In genomic region chr17:34645256-34645829, GRCm38 (mm10) we compare ENCODE assay signal across 8 mouse cellular contexts. TPM values are rescaled to one million over a fixed set of nuclear protein-coding genes. Genes with fewer than 3 reads are reported as not detected.
DNase-seq lines count a peak whose midpoint lies in the region; ATAC-seq and TF ChIP-seq lines count a peak whose summit lies in the region.

No protein-coding gene starts in this region.

- no peak for DNase-seq in CH12.LX (ENCODE audit: extremely low read depth)
- DNase-seq in liver, embryonic 13.5 days, result no peak
- DNase-seq in spleen, adult 12 weeks (ENCODE audit: low spot score), result no peak
- no peak for DNase-seq in right cerebral cortex, postnatal 14 days

- no peak overlapping the region for H3K27ac ChIP-seq in CH12.LX (ENCODE audit: insufficient read depth, low read depth)
- H3K27ac ChIP-seq in forebrain, embryonic 12.5 days, result peak overlapping the region; percentile 75; the same call in 1 of the 2 replicates
- H3K27ac ChIP-seq in liver, embryonic 13.5 days, result peak overlapping the region; percentile 72

- peak overlapping the region; percentile 87 for H3K4me3 ChIP-seq in erythroblast, embryonic 14.5 days (replicated peaks)
- H3K4me3 ChIP-seq in CH12.LX (replicated peaks in 1 of 3; ENCODE audit: low read depth in 2 of 3, low read length in 2 of 3, poor library complexity in 1 of 3), result peak overlapping the region; percentile 65 to 80 (median 76)
- peak overlapping the region; percentile 54 for H3K4me3 ChIP-seq in forebrain, embryonic 12.5 days (replicated peaks)
- peak overlapping the region; percentile 94 for H3K4me3 ChIP-seq in liver, embryonic 13.5 days (replicated peaks)

- TF ChIP-seq RAD21 in CH12.LX (IDR thresholded peaks at IDR 0.05; ENCODE audit: low read depth, low read length), result no peak

- H3K27me3 ChIP-seq in erythroblast, embryonic 14.5 days (ENCODE audit: control insufficient read depth), result peaks cover 17% of the 10 kb centered on the region
- H3K27me3 ChIP-seq in CH12.LX (replicated peaks), result peaks cover 35% of the 10 kb centered on the region
- H3K27me3 ChIP-seq in forebrain, embryonic 12.5 days, result no peaks in the 10 kb centered on the region
- H3K27me3 ChIP-seq in liver, embryonic 13.5 days, result peaks cover 11% of the 10 kb centered on the region; the same call in 1 of the 2 replicates

- peaks cover 41% of the 10 kb centered on the region for H3K4me1 ChIP-seq in erythroblast, embryonic 14.5 days (ENCODE audit: control insufficient read depth)
- H3K4me1 ChIP-seq in CH12.LX (ENCODE audit: control insufficient read depth in 1 of 2, insufficient read depth in 2 of 2), result peaks cover 16 to 54% of the 10 kb centered on the region in 2 experiments
- H3K4me1 ChIP-seq in forebrain, embryonic 12.5 days, result peaks cover 45% of the 10 kb centered on the region
- peaks cover 41% of the 10 kb centered on the region for H3K4me1 ChIP-seq in liver, embryonic 13.5 days (replicated peaks)

- no peak for TF ChIP-seq CTCF in CH12.LX (conservative IDR thresholded peaks at IDR 0.05 in 1 of 2, IDR thresholded peaks at IDR 0.05 in 1 of 2; ENCODE audit: low read depth in 2 of 2, low read length in 2 of 2)

- H3K9me3 ChIP-seq in erythroblast, embryonic 14.5 days (ENCODE audit: control insufficient read depth, low read length), result no peaks in the 10 kb centered on the region
- no peaks in the 10 kb centered on the region for H3K9me3 ChIP-seq in CH12.LX (replicated peaks; ENCODE audit: low read length)
- no peaks in the 10 kb centered on the region for H3K9me3 ChIP-seq in forebrain, embryonic 12.5 days
- no peaks in the 10 kb centered on the region for H3K9me3 ChIP-seq in liver, embryonic 13.5 days (replicated peaks)

- no peak for TF ChIP-seq EP300 in CH12.LX (IDR thresholded peaks at IDR 0.05; ENCODE audit: low read length)

- H3K79me2 ChIP-seq in CH12.LX (replicated peaks; ENCODE audit: control insufficient read depth, extremely low read depth, insufficient read depth, poor library complexity, severe bottlenecking), result no peaks in the 10 kb centered on the region; the same call in 1 of the 2 replicates

- peaks cover 22% of the 10 kb centered on the region for H3K36me3 ChIP-seq in erythroblast, embryonic 14.5 days (ENCODE audit: control insufficient read depth)
- H3K36me3 ChIP-seq in CH12.LX (replicated peaks in 1 of 2; ENCODE audit: control insufficient read depth in 1 of 2, insufficient read depth in 1 of 2, low read length in 1 of 2), result peaks cover 9 to 29% of the 10 kb centered on the region in 2 experiments
- peaks cover 20% of the 10 kb centered on the region for H3K36me3 ChIP-seq in forebrain, embryonic 12.5 days (replicated peaks)
- H3K36me3 ChIP-seq in liver, embryonic 13.5 days, result peaks cover 17% of the 10 kb centered on the region

- dilution Hi-C loops in CH12.LX (cut with MboI; ENCODE audit: extremely low pct_ligation_motif_present, extremely low pct_unique_long_range_greater_than_20kb, low sequenced_read_pairs), result no loop called here

- H3K4me2 ChIP-seq in CH12.LX (ENCODE audit: insufficient read depth, low read depth, poor library complexity, severe bottlenecking), result peak overlapping the region; percentile 86
- H3K4me2 ChIP-seq in forebrain, embryonic 12.5 days, result peak overlapping the region; percentile 59
- peak overlapping the region; percentile 90 for H3K4me2 ChIP-seq in liver, embryonic 13.5 days

- TF ChIP-seq POLR2A in CH12.LX (IDR thresholded peaks at IDR 0.05; ENCODE audit: low read depth, low read length), result no peak

- no peak for ATAC-seq in erythroblast, adult 5-6 weeks (replicated peaks; ENCODE audit: low FRiP score, poor library complexity, severe bottlenecking)
- ATAC-seq in forebrain, embryonic 12.5 days (ENCODE audit: low FRiP score), result no peak
- ATAC-seq in liver, embryonic 13.5 days (ENCODE audit: low read depth), result no peak
- ATAC-seq in frontal cortex, adult (ENCODE audit: low TSS enrichment), result no peak

- 50% methylated on average over 10 of the region's 10 CpGs for WGBS in forebrain, embryonic 12.5 days
- WGBS in liver, embryonic 13.5 days (ENCODE audit: insufficient replicate concordance), result 48% methylated on average over 10 of the region's 10 CpGs

- H3K9ac ChIP-seq in CH12.LX (ENCODE audit: insufficient read depth, low read depth), result peak overlapping the region; percentile 94; the same call in 1 of the 2 replicates
- H3K9ac ChIP-seq in forebrain, embryonic 12.5 days, result peak overlapping the region; percentile 74; the same call in 1 of the 2 replicates
- H3K9ac ChIP-seq in liver, embryonic 13.5 days, result peak overlapping the region; percentile 73

- in situ Hi-C loops in CH12.LX (cut with MboI; ENCODE audit: low pct_ligation_motif_present, low pct_unique_long_range_greater_than_20kb, low sequenced_read_pairs), result no loop called here

TF ChIP-seq in CH12.LX, 34 proteins besides CTCF, POLR2A, EP300 and RAD21:
- no peak for TF ChIP-seq NELFE (IDR thresholded peaks at IDR 0.05; ENCODE audit: low read depth, low read length)
- no peak for TF ChIP-seq JUND (conservative IDR thresholded peaks at IDR 0.05; ENCODE audit: low read depth, low read length)
- TF ChIP-seq IRF4 (IDR thresholded peaks at IDR 0.05; ENCODE audit: low read depth, low read length), result no peak
- TF ChIP-seq CHD1 (IDR thresholded peaks at IDR 0.05; ENCODE audit: low read depth, low read length), result no peak
- TF ChIP-seq ZC3H11A (IDR thresholded peaks at IDR 0.05; ENCODE audit: low read depth, low read length), result no peak
- no peak for TF ChIP-seq TCF12 (IDR thresholded peaks at IDR 0.05; ENCODE audit: low read depth, low read length)
- no peak for TF ChIP-seq PAX5 (IDR thresholded peaks at IDR 0.05; ENCODE audit: low read length)
- no peak for TF ChIP-seq USF1 (IDR thresholded peaks at IDR 0.05; ENCODE audit: low read depth, low read length)
- no peak for TF ChIP-seq MAFK (IDR thresholded peaks at IDR 0.05; ENCODE audit: insufficient replicate concordance, low read length)
- no peak for TF ChIP-seq MAZ (IDR thresholded peaks at IDR 0.05; ENCODE audit: low read depth, low read length)
- no peak for TF ChIP-seq ZKSCAN1 (IDR thresholded peaks at IDR 0.05; ENCODE audit: borderline replicate concordance, low read depth, low read length)
- TF ChIP-seq GABPA (IDR thresholded peaks at IDR 0.05; ENCODE audit: insufficient replicate concordance, low read depth, low read length), result no peak
- TF ChIP-seq POLR2AphosphoS2 (IDR thresholded peaks at IDR 0.05; ENCODE audit: low read depth, low read length), result no peak
- TF ChIP-seq BHLHE40 (IDR thresholded peaks at IDR 0.05; ENCODE audit: low read depth, low read length), result no peak
- TF ChIP-seq ZNF384 (IDR thresholded peaks at IDR 0.05; ENCODE audit: low read depth, low read length), result no peak
TF ChIP-seq in CH12.LX: peak in this region for 0.

RNA-seq across cellular contexts. Expression of gene Fkbpl, which starts 0.8 kb away (rescaled TPM):
- 0.48 and 0.56 TPM in 2 replicates for polyA plus RNA-seq in erythroblast, embryonic 14.5 days (2012)
- not detected in 2 replicates for total RNA-seq in erythroblast, adult 5-6 weeks (2015; ENCODE audit: low replicate concordance)
- total RNA-seq in erythroblast, adult 5-6 weeks (2017; ENCODE audit: low replicate concordance), result 0.42 and 3.9 TPM in 2 replicates
- total RNA-seq in CH12.LX (2012; rRNA removed), result 5.5 and 6.8 TPM in 2 replicates
- 6.8 and 8.2 TPM in 2 replicates for total RNA-seq in CH12.LX (2014; rRNA removed)
- 5.6 and 6.2 TPM in 2 replicates for polyA plus RNA-seq in CH12.LX (2012; ENCODE audit: insufficient read length, low read depth)
- polyA plus RNA-seq in forebrain, embryonic 12.5 days (2016; fragmentation: Nextera tagmentation; extraction: Ambion mirVana), result 13.9 and 14.6 TPM in 2 replicates
- 5.6 and 5.9 TPM in 2 replicates for polyA plus RNA-seq in liver, embryonic 13.5 days (2015; fragmentation: Nextera tagmentation; extraction: Ambion mirVana)

RNA-seq across cellular contexts. Expression of gene Atf6b, which starts 1.6 kb away (rescaled TPM):
- polyA plus RNA-seq in erythroblast, embryonic 14.5 days (2012), result 7.7 and 7.8 TPM in 2 replicates
- total RNA-seq in erythroblast, adult 5-6 weeks (2015; ENCODE audit: low replicate concordance), result 4.2 and 6.9 TPM in 2 replicates
- total RNA-seq in erythroblast, adult 5-6 weeks (2017; ENCODE audit: low replicate concordance), result 4.0 and 6.1 TPM in 2 replicates
- total RNA-seq in CH12.LX (2012; rRNA removed), result 34.3 and 34.5 TPM in 2 replicates
- total RNA-seq in CH12.LX (2014; rRNA removed), result 18.9 and 20.2 TPM in 2 replicates
- polyA plus RNA-seq in CH12.LX (2012; ENCODE audit: insufficient read length, low read depth), result 54.3 and 59.6 TPM in 2 replicates
- 107 and 109 TPM in 2 replicates for polyA plus RNA-seq in forebrain, embryonic 12.5 days (2016; fragmentation: Nextera tagmentation; extraction: Ambion mirVana)
- 24.6 and 27.4 TPM in 2 replicates for polyA plus RNA-seq in liver, embryonic 13.5 days (2015; fragmentation: Nextera tagmentation; extraction: Ambion mirVana)

RNA-seq across cellular contexts. Expression of gene Prrt1, which starts 16.0 kb away (rescaled TPM):
- polyA plus RNA-seq in erythroblast, embryonic 14.5 days (2012), result not detected in 2 replicates
- not detected in 2 replicates for total RNA-seq in erythroblast, adult 5-6 weeks (2015; ENCODE audit: low replicate concordance)
- total RNA-seq in erythroblast, adult 5-6 weeks (2017; ENCODE audit: low replicate concordance), result not detected in 2 replicates
- not detected in 2 replicates for total RNA-seq in CH12.LX (2012; rRNA removed)
- total RNA-seq in CH12.LX (2014; rRNA removed), result not detected in 2 replicates
- polyA plus RNA-seq in CH12.LX (2012; ENCODE audit: insufficient read length, low read depth), result not detected in 2 replicates
- polyA plus RNA-seq in forebrain, embryonic 12.5 days (2016; fragmentation: Nextera tagmentation; extraction: Ambion mirVana), result 2.9 and 3.9 TPM in 2 replicates
- polyA plus RNA-seq in liver, embryonic 13.5 days (2015; fragmentation: Nextera tagmentation; extraction: Ambion mirVana), result 0.05 and 0.07 TPM in 2 replicates

RNA-seq across cellular contexts. Expression of gene Ppt2, which starts 17.0 kb away (rescaled TPM):
- 1.4 and 1.7 TPM in 2 replicates for polyA plus RNA-seq in erythroblast, embryonic 14.5 days (2012)
- 13.6 and 21.3 TPM in 2 replicates for total RNA-seq in erythroblast, adult 5-6 weeks (2015; ENCODE audit: low replicate concordance)
- 2.9 and 3.3 TPM in 2 replicates for total RNA-seq in erythroblast, adult 5-6 weeks (2017; ENCODE audit: low replicate concordance)
- total RNA-seq in CH12.LX (2012; rRNA removed), result 0.76 and 1.9 TPM in 2 replicates
- 0.24 TPM in 1 of 2 replicates, not detected in the other for total RNA-seq in CH12.LX (2014; rRNA removed)
- 0.60 and 0.84 TPM in 2 replicates for polyA plus RNA-seq in CH12.LX (2012; ENCODE audit: insufficient read length, low read depth)
- 20.3 and 21.2 TPM in 2 replicates for polyA plus RNA-seq in forebrain, embryonic 12.5 days (2016; fragmentation: Nextera tagmentation; extraction: Ambion mirVana)
- polyA plus RNA-seq in liver, embryonic 13.5 days (2015; fragmentation: Nextera tagmentation; extraction: Ambion mirVana), result 10.4 and 12.0 TPM in 2 replicates

RNA-seq across cellular contexts. Expression of gene Tnxb, which starts 25.0 kb away (rescaled TPM):
- polyA plus RNA-seq in erythroblast, embryonic 14.5 days (2012), result under 0.01 TPM in 1 of 2 replicates, not detected in the other
- total RNA-seq in erythroblast, adult 5-6 weeks (2015; ENCODE audit: low replicate concordance), result not detected in 2 replicates
- total RNA-seq in erythroblast, adult 5-6 weeks (2017; ENCODE audit: low replicate concordance), result not detected in 2 replicates
- total RNA-seq in CH12.LX (2012; rRNA removed) (not detected in 2 replicates), CH12.LX (2014; rRNA removed) (not detected in 2 replicates)
- not detected in 2 replicates for polyA plus RNA-seq in CH12.LX (2012; ENCODE audit: insufficient read length, low read depth)
- 0.03 and 0.04 TPM in 2 replicates for polyA plus RNA-seq in forebrain, embryonic 12.5 days (2016; fragmentation: Nextera tagmentation; extraction: Ambion mirVana)
- polyA plus RNA-seq in liver, embryonic 13.5 days (2015; fragmentation: Nextera tagmentation; extraction: Ambion mirVana), result 0.05 and 0.08 TPM in 2 replicates
